Mouse (Mus musculus) layer of hippocampus, adult 18-20 months (tissue): ENCODE results near the gene Obox6. TPM values are rescaled to one million over a fixed set of nuclear protein-coding genes. Genes with fewer than 3 reads are reported as not detected.
A peak's percentile ranks its signal among the peaks of the same experiment; 100 is the strongest.

Source experiments
- DNase-seq, 2 experiments: peaks; one replicate each; pipeline ENCODE4 v3.0.0; 2022; ENCODE audit warnings: low spot score in 2 of 2
- long read RNA-seq: library from polyadenylated mRNA; stranded (forward); transcript quantifications from one replicate; pipeline ENCODE4 v2.0.0, GENCODE M21; 2021
- total RNA-seq, 2 experiments: library from RNA; stranded (reverse); gene quantifications; 2 replicates each; pipeline ENCODE4 v1.2.3; 2021

Obox6 gene
- not detected for total RNA-seq
- long read RNA-seq: 0 reads

DNA sequence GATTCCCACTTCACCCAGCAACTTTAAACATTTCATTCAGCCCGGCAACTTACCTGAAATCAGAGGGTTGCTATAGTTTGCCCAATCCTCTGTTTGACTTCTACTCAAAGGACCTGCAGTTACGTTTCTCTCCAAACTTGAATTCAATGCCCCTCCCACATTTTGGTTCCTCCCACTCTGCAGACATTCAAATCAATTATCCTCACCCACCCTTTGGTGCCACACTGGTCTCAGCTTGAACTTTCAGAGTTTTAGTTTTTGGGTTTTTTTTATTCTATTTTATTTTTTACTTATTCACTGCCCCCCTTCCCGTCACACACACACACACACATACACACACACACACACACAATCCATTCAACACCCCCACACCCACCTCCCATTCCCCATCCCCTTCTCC lies at the start of gene Obox6:
Obox6 (minus strand) TSS at position 101 of the 400 bp plus-strand sequence.
- DNase-seq: no peak

- no peak for DNase-seq
These were observed 44.6 kb upstream of the Obox6 start for GRCm38 (mm10) chr7:15884127-15884526.

GRCm38 (mm10) chr7:15882317-15882716 lies 42.8 kb upstream of the Obox6 start, which contains the start of gene Crxos:
TSS of gene Crxos (plus strand) at chr7:15882617.
- DNase-seq: no peak

- DNase-seq: no peak
These were observed 42.4 kb upstream of the Obox6 start for GRCm38 (mm10) chr7:15881831-15882230.

GRCm38 (mm10) chr7:15881388-15881787 lies 41.9 kb upstream of the Obox6 start:
- no peak for DNase-seq

DNA sequence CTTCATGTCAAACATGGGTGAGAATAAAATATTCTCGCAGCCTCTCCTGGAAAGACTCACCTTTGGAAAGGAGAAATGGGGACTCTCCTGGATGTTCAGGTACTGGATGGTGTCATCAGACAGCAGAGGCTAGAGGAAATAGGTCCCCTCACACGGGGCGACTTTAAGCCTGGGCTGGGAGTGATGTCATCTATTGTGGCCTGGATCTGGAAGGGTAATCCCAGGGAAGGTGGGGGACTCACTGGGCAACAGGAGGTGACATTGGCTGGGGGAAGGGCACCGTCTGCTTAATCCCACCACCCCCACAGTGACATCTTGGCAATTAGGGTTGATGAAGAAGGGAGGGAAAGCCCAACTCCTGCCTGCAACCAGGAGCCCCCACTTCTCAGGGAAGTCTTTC lies 40.3 kb upstream of the Obox6 start, which contains the start of gene Crx:
Crx (minus strand) TSS at position 213 of the 400 bp plus-strand sequence.
- DNase-seq: no peak

GRCm38 (mm10) chr7:15864104-15864503 lies 24.6 kb upstream of the Obox6 start:
- DNase-seq: no peak

DNA sequence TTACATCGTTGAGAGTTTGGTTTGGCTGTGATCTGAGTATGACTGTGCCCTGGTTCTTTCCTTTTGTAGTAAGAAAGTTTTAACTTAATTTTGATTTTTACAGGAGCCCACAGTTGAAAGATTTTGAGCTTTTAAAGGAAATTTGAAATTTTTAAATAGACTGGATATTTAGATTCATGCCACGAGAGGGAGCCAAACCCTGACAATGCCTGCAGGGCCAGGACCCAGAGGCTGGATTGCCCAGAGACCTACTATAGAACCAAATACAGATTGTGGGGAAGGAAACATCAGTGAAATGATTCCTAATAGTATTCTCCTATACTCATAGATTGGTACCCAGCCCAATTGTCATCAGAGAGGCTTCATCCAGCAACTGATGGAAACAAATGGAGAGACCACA lies 20.2 kb upstream of the Obox6 start:
- peak in 1 of 2 experiments; percentile 3 for DNase-seq

Other genes starting within 250 kb of the Obox6 start
- not detected for gene Obox3, start 199.8 kb downstream of the Obox6 start, total RNA-seq
- under 1 TPM in 1 of 2 experiments, not detected in 1; 0.50 TPM for gene Obox5, start 89.5 kb downstream of the Obox6 start, total RNA-seq
- not detected for gene Crx, start 40.3 kb upstream of the Obox6 start, total RNA-seq
- not detected for gene Crxos, start 42.9 kb upstream of the Obox6 start, total RNA-seq
- gene Selenow, start 82.7 kb upstream of the Obox6 start, total RNA-seq: 1,000 to 10,000 TPM; 1,389 to 1,431 TPM
- 100 to 1,000 TPM; 143 to 144 TPM for gene Nop53, start 106.4 kb upstream of the Obox6 start, total RNA-seq
- 1 to 10 TPM; 5.6 to 6.1 TPM for gene Ehd2, start 127.9 kb upstream of the Obox6 start, total RNA-seq
- 10 to 100 TPM; 19.6 to 20.7 TPM for gene Bicra, start 208.2 kb upstream of the Obox6 start, total RNA-seq
- gene Zfp541, start 222.1 kb upstream of the Obox6 start, total RNA-seq: under 1 TPM; 0.41 to 0.89 TPM